Mouse (Mus musculus) E14TG2a.4 (cell line): ENCODE measurements around the gene Sun1.

Experiments
- CTCF ChIP-seq: conservative IDR thresholded peaks from 2 replicates; pipeline ENCODE4 v1.5.1; 2014; ENCODE audit warnings: low read length
- POU5F1 ChIP-seq: IDR thresholded peaks from 2 replicates; pipeline ENCODE4 v1.6.1; 2014; ENCODE audit warnings: low read length, borderline replicate concordance

GRCm38 (mm10) chr5:139167548-139167947 is 32.9 kb upstream of the Sun1 start:
- TF ChIP-seq CTCF (no peak), POU5F1 (no peak)
